10 mouse cellular contexts compared by ENCODE assay signal in the genomic region with DNA sequence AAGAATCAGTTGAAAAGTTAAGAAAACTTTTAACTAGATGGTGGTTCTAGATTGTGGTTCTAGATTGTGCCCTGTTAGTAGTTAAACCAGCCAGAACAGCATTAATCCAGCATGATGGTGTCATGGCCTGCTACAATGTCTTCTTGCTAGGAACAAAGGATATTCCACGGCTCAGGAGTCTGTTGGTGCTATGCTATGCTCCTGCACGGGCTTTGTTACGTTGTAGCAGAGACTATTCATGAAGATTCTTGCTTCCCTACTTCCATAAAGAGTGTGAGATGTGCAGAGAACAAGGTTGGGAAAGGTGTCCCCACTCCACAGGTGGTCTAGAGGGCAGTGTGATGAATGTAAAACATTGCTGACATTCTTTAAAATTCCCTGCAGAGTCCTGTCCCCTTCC. TPM values are rescaled to one million over a fixed set of nuclear protein-coding genes. Genes with fewer than 3 reads are reported as not detected.
"Had no signal": no experiment of that assay in that cellular context is flagged by ENCODE, and none has a peak within 500 bp of the region (broad histone marks: within the 10 kb centered on the region; RNA-seq: fewer than 3 reads in every experiment).

No protein-coding gene starts in this region.

- H3K4me3 ChIP-seq: midbrain, embryonic 10.5 days; midbrain, embryonic 12.5 days; myocyte; neural tube, embryonic 13.5 days; neural tube, embryonic 15.5 days had no signal

- H3K4me2 ChIP-seq: lung, embryonic 14.5 days; midbrain, embryonic 12.5 days; neural tube, embryonic 13.5 days; neural tube, embryonic 15.5 days had no signal

- H3K9me3 ChIP-seq: midbrain, embryonic 10.5 days; midbrain, embryonic 12.5 days; neural tube, embryonic 13.5 days; neural tube, embryonic 15.5 days had no signal

- H3K4me1 ChIP-seq: midbrain, embryonic 10.5 days; midbrain, embryonic 12.5 days; neural tube, embryonic 13.5 days; neural tube, embryonic 15.5 days had no signal

- H3K36me3 ChIP-seq: midbrain, embryonic 10.5 days; midbrain, embryonic 12.5 days; neural tube, embryonic 13.5 days; neural tube, embryonic 15.5 days had no signal

- H3K27ac ChIP-seq: midbrain, embryonic 10.5 days; midbrain, embryonic 12.5 days; neural tube, embryonic 13.5 days; neural tube, embryonic 15.5 days had no signal

- H3K9ac ChIP-seq: lung, embryonic 14.5 days; midbrain, embryonic 12.5 days; neural tube, embryonic 13.5 days; neural tube, embryonic 15.5 days had no signal

- ATAC-seq: midbrain, embryonic 16.5 days had no signal

- H3K27me3 ChIP-seq: neural tube, embryonic 13.5 days; neural tube, embryonic 15.5 days had no signal

RNA-seq across cellular contexts. Expression of a gene that starts 7.7 kb away (rescaled TPM):
- polyA plus RNA-seq: midbrain, embryonic 14.5 days; myocyte; neural tube, embryonic 15.5 days; small intestine, adult 2 months; thymus, adult 2 months had no signal
